Mouse (Mus musculus) forebrain, embryonic 11.5 days (tissue): Measurements from ENCODE around the gene Mblac1. TPM values are rescaled to one million over a fixed set of nuclear protein-coding genes. Genes with fewer than 3 reads are reported as not detected.

Experiments
- ATAC-seq: fragments of 200-750 bp; cut with Nextera tagmentation; replicated peaks from 2 replicates; pipeline ENCODE4 v1.8.0; 2017; ENCODE audit warnings: moderate TSS enrichment; ENCODE audit not compliant: low FRiP score
- DNase-seq: peaks from one replicate; pipeline ENCODE4 v3.0.0-alpha.2; 2017; ENCODE audit warnings: low spot score
- H3K27ac ChIP-seq: fragments of 300-500 bp; sonication (generic); 2 replicates; pipeline ENCODE4 v1.5.1; 2014; ENCODE audit warnings: low read depth, low read length
- H3K27me3 ChIP-seq: fragments of 300-500 bp; sonication (generic); 2 replicates; pipeline ENCODE4 v1.6.1; 2014; ENCODE audit warnings: mild to moderate bottlenecking, low read length, mixed read lengths; ENCODE audit not compliant: control insufficient read depth, insufficient read depth
- H3K36me3 ChIP-seq: fragments of 300-500 bp; sonication (generic); 2 replicates; pipeline ENCODE4 v1.6.1; 2014; ENCODE audit warnings: mild to moderate bottlenecking, low read length, moderate library complexity, mixed read lengths; ENCODE audit not compliant: control insufficient read depth, insufficient read depth
- H3K4me1 ChIP-seq: fragments of 300-500 bp; sonication (generic); replicated peaks from 2 replicates; pipeline ENCODE4 v1.6.1; 2014; ENCODE audit warnings: low read length, mixed read lengths; ENCODE audit not compliant: control insufficient read depth, insufficient read depth
- H3K4me2 ChIP-seq: fragments of 300-500 bp; sonication (generic); 2 replicates; pipeline ENCODE4 v1.6.1; 2014; ENCODE audit warnings: low read depth, mild to moderate bottlenecking, low read length, moderate library complexity, mixed read lengths; ENCODE audit not compliant: severe bottlenecking
- H3K4me3 ChIP-seq: fragments of 300-500 bp; sonication (generic); 2 replicates; pipeline ENCODE4 v1.5.1; 2014; ENCODE audit warnings: low read depth, low read length
- H3K9ac ChIP-seq: fragments of 300-500 bp; sonication (generic); 2 replicates; pipeline ENCODE4 v1.6.1; 2014; ENCODE audit warnings: low read length
- H3K9me3 ChIP-seq: fragments of 300-500 bp; sonication (generic); 2 replicates; pipeline ENCODE4 v1.6.1; 2016; ENCODE audit warnings: low read length, mixed read lengths; ENCODE audit not compliant: control insufficient read depth
- WGBS: fragments of 180-500 bp; shearing (Covaris S2); extraction: QIAGEN DNeasy Blood & Tissue Kit; methylation state at CpG from one replicate; pipeline ENCODE4 v1.1.7; 2014; 5-methylcytosine and 5-hydroxymethylcytosine counted together
- polyA plus RNA-seq: library from polyadenylated mRNA; unstranded; fragments of >200 nt; fragmentation: Nextera tagmentation; extraction: Ambion mirVana; gene quantifications from 2 replicates; pipeline ENCODE4 v1.2.1, GENCODE M21; 2014

Gene Mblac1
- polyA plus RNA-seq, result 9.0 and 10.9 TPM in 2 replicates

DNA sequence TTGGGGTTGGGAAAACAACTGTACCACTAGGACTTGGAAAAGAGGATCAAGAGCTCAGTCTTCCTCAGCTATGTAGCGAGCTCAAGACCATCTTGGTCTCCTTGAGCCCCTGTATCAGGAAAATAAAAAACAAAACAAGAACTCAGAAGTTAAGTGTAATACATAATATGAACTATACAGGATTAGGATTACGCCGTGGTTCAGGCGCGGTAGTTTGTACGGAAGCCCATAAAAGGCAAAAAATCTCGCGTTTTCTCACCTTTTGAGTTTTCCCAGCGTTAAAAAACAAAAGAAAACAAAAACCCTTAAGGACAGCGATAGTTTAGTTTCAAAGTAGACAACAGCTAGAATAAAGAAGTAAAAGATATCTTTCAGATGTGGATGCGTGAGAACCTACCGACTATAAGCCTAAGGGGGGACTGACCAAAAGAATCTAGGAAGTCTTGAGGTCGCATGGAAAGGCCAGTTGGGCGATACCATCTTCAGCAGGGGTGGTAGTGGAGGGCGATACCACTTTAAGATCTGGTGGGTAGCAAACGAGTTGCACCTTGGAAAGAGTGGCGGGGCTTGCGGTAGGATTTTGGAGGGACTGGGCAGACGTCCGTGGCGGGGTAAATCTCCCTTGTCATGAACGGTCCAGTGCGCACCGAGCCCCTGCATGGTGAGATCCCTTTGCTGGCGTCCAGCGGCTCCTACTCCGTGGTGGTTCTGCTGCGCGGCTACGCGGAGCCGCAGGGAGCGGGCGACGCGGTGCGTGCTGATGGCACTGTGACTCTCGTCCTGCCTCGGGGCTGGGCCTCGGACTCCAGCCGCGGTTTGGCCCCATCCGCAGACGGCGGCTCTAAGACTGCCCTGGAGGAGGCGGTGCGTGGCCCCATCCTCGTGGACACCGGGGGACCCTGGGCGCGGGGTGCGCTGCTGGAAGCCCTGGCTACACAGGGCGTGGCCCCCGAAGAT lies at the start of gene Mblac1:
Gene Mblac1 (plus strand): TSS at position 544 of the 957 bp plus-strand sequence.
- Histone ChIP-seq H3K36me3 (peaks cover 3% of the 10 kb centered on the region; the same call in 1 of the 2 replicates), H3K9me3 (no peaks in the 10 kb centered on the region), H3K4me3 (peak within 1 kb of the TSS; percentile 68), H3K4me2 (peak within 1 kb of the TSS; percentile 99), H3K4me1 (no peaks in the 10 kb centered on the region), H3K9ac (peak within 1 kb of the TSS; percentile 90), H3K27ac (peak within 1 kb of the TSS; percentile 72), H3K27me3 (no peaks in the 10 kb centered on the region)
- ATAC-seq (peak; percentile 82), DNase-seq (peak; percentile 88)
- WGBS, result 8% methylated on average over 54 of the region's 54 CpGs

DNA sequence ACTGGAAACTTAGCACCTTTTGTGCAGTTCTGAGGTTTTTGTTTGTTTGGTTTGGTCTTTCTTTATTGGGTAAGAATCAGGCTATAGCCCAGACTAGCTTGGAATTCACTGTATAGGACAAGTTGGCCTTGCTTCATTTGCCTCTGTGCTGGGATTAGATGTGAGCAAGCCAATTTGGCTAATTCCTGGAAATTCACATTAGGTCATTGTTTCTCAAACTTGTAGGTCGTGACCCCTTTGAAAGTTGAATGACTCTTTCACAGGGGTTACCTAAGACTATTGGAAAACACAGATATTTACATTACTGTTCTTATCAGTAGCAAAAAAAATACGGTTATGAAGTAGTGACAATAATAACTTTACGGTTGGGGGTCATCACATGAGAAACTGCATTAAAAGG lies 39.7 kb upstream of the Mblac1 start:
- Histone ChIP-seq H3K4me3 (peak overlapping the region; percentile 82), H3K27ac (no peak overlapping the region), H3K36me3 (peaks cover 10% of the 10 kb centered on the region), H3K9me3 (no peaks in the 10 kb centered on the region), H3K9ac (peak overlapping the region; percentile 97), H3K4me1 (peaks cover 2% of the 10 kb centered on the region; the same call in 1 of the 2 replicates), H3K27me3 (no peaks in the 10 kb centered on the region), H3K4me2 (peak overlapping the region; percentile 69)
- no peak for DNase-seq
- no peak for ATAC-seq
- 84% methylated on average over 3 of the region's 3 CpGs for WGBS

DNA sequence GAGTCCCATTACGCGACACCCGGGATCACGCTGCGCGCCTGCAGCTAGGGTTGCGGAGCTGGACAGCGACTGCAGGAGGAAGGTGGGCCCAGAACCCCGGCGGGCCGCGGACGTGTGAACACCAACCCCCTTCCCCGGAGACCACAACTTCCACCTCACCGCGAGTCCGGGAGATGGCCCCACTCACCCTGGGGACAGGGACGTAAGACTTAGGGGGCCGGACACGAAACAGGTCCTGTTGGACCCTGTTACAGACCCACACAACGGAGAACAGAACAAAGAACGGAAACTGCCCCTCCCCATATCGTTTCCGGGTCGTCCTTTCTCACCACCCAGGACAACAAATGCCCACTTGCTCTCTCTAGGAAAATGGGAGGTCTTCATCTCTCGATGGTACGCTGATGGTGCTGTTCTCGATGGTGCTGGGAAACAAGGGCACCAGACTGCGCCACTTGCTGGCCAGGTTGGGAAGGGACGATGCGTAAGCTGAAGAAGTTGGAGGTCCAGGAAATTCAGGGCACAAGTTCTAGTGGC lies 38.6 kb upstream of the Mblac1 start, which contains the start of gene Zfp113:
Gene Zfp113 (minus strand): TSS at position 302 of the 534 bp plus-strand sequence.
- H3K4me3 ChIP-seq, result peak within 1 kb of the TSS; percentile 82
- H3K27ac ChIP-seq, result peak within 1 kb of the TSS; percentile 93
- peak within 1 kb of the TSS; percentile 97 for H3K9ac ChIP-seq
- peak within 1 kb of the TSS; percentile 69 for H3K4me2 ChIP-seq
- no peaks in the 10 kb centered on the region for H3K27me3 ChIP-seq
- under 1% methylated on average over 31 of the region's 31 CpGs for WGBS
- ATAC-seq, result peak; percentile 97
- H3K9me3 ChIP-seq, result no peaks in the 10 kb centered on the region
- peaks cover 7% of the 10 kb centered on the region for H3K36me3 ChIP-seq
- DNase-seq, result peak; percentile 89
- H3K4me1 ChIP-seq, result peaks cover 2% of the 10 kb centered on the region; the same call in 1 of the 2 replicates

DNA sequence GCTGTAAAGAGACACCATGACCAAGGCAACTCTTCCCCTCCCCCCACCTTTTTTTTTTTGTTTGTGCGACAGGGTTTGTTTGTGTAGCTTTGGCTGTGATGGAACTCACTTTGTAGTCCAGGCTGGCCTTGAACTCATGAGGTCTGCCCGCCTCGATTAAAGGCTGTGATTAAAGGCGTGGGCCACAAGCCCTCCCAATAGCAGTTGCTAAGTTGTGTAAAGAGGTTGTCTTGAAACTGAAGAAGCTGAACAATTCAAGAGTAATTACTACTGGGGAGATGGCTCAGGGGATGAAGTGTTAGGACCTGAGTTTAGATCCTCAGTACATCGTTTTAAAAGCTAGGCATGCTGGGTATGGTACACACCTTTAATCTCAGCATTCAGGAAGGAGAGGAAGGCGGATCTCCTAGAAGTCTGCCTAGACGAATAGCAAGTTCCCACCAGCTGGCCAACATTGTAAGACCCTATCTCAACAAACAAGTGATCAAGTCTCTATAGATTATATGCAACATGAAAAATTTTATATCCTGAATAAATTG lies 33.8 kb upstream of the Mblac1 start:
- peak overlapping the region; percentile 74 for H3K4me3 ChIP-seq
- H3K36me3 ChIP-seq, result peaks cover 8% of the 10 kb centered on the region; the same call in 1 of the 2 replicates
- H3K4me1 ChIP-seq, result peaks cover 4% of the 10 kb centered on the region; the same call in 1 of the 2 replicates
- no peak overlapping the region for H3K27ac ChIP-seq
- peak; percentile 2; the same call in 1 of the 2 replicates for ATAC-seq
- peak overlapping the region; percentile 75; the same call in 1 of the 2 replicates for H3K9ac ChIP-seq
- 72% methylated on average over 7 of the region's 7 CpGs for WGBS
- no peak for DNase-seq
- peak overlapping the region; percentile 40; the same call in 1 of the 2 replicates for H3K4me2 ChIP-seq
- no peaks in the 10 kb centered on the region for H3K27me3 ChIP-seq
- no peaks in the 10 kb centered on the region for H3K9me3 ChIP-seq

DNA sequence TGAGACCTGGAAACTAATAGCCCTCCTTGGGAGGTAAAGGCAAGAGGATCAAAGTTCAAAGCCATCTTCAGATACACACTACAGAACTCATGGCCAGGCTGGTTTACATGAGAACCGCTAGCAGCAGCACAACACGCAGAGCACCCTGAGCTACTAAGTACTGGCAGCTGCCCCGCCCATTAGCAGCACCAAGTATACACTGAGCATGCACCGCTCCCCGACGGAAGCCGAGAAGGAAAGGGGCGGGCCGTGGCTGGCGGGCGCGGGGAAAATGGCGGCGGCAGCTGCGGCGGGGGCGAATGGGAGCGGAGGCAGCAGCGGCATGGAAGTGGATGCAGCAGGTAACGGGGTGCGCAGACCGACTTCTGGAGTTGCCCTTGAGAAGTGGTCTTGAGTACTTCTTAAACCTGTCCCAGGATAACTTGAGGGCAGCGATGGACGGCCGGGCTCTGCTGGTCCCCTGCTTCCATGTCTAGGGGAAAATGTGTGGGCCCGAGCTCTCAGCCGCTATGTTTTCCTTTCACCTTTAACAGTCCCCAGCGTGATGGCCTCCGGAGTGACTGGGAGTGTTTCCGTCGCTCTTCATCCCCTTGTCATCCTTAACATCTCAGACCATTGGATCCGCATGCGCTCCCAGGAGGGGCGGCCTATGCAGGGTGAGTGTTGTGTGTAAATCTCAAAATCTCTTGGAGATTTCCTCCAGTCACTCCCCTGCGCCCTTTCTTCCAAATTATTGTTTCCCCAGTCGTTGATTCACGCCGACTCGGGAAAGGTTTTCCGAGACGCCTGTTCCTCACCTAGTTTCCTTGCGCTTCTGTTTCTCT lies 33.1 kb upstream of the Mblac1 start, which contains the start of gene Cops6:
Gene Cops6 (plus strand): TSS at position 230 of the 824 bp plus-strand sequence.
- peak; percentile 96 for DNase-seq
- Histone ChIP-seq H3K9me3 (no peaks in the 10 kb centered on the region), H3K27ac (peak within 1 kb of the TSS; percentile 54; the same call in 1 of the 2 replicates), H3K27me3 (no peaks in the 10 kb centered on the region), H3K9ac (peak within 1 kb of the TSS; percentile 75), H3K36me3 (peaks cover 13% of the 10 kb centered on the region; the same call in 1 of the 2 replicates), H3K4me3 (peak within 1 kb of the TSS; percentile 74), H3K4me2 (peak within 1 kb of the TSS; percentile 53), H3K4me1 (peaks cover 4% of the 10 kb centered on the region; the same call in 1 of the 2 replicates)
- WGBS, result 1% methylated on average over 42 of the region's 42 CpGs
- ATAC-seq, result peak; percentile 95

GRCm38 (mm10) chr5:138163046-138163445 lies 31.1 kb upstream of the Mblac1 start:
- Histone ChIP-seq H3K27ac (no peak overlapping the region), H3K9ac (no peak overlapping the region), H3K36me3 (peaks cover 31% of the 10 kb centered on the region; the same call in 1 of the 2 replicates), H3K27me3 (no peaks in the 10 kb centered on the region), H3K4me1 (peaks cover 4% of the 10 kb centered on the region; the same call in 1 of the 2 replicates), H3K4me3 (no peak overlapping the region), H3K9me3 (no peaks in the 10 kb centered on the region), H3K4me2 (no peak overlapping the region)
- 76% methylated on average over 6 of the region's 6 CpGs for WGBS
- DNase-seq, result no peak
- ATAC-seq, result no peak

- 66% methylated on average over 10 of the region's 10 CpGs for WGBS
- no peak overlapping the region for H3K27ac ChIP-seq
- ATAC-seq (no peak), DNase-seq (no peak)
- peaks cover 4% of the 10 kb centered on the region; the same call in 1 of the 2 replicates for H3K4me1 ChIP-seq
- H3K36me3 ChIP-seq, result peaks cover 36% of the 10 kb centered on the region
- no peak overlapping the region for H3K4me2 ChIP-seq
- no peaks in the 10 kb centered on the region for H3K27me3 ChIP-seq
- no peaks in the 10 kb centered on the region for H3K9me3 ChIP-seq
- H3K4me3 ChIP-seq, result no peak overlapping the region
- H3K9ac ChIP-seq, result no peak overlapping the region
These were observed 30.5 kb upstream of the Mblac1 start for GRCm38 (mm10) chr5:138163610-138164009.
